Mouse (Mus musculus) heart, adult 2 months (tissue): ENCODE data around the gene Ptprh. TPM values are rescaled to one million over a fixed set of nuclear protein-coding genes. Genes with fewer than 3 reads are reported as not detected.

Experiments
- DNase-seq, 2 experiments: peaks; one replicate each; pipeline ENCODE4 v3.0.0; 2021
- H3K27ac ChIP-seq: fragments of 200-600 bp; 2 replicates; pipeline ENCODE4 v1.8.1; 2022
- H3K27me3 ChIP-seq: fragments of 200-500 bp; 2 replicates; pipeline ENCODE4 v1.6.1; 2012; ENCODE audit warnings: mild to moderate bottlenecking, low read length, inconsistent platforms, mixed read lengths; ENCODE audit not compliant: control insufficient read depth, insufficient read depth
- H3K36me3 ChIP-seq: fragments of 200-500 bp; 2 replicates; pipeline ENCODE4 v1.6.1; 2012; ENCODE audit warnings: low read length, inconsistent platforms; ENCODE audit not compliant: control insufficient read depth, insufficient read depth
- H3K4me1 ChIP-seq: fragments of 200-500 bp; 2 replicates; pipeline ENCODE4 v1.6.1; 2011; ENCODE audit warnings: low read length; ENCODE audit not compliant: control insufficient read depth, insufficient read depth
- H3K4me3 ChIP-seq: fragments of 200-600 bp; 2 replicates; pipeline ENCODE4 v1.8.1; 2022
- H3K79me2 ChIP-seq: fragments of 200-500 bp; replicated peaks from 2 replicates; pipeline ENCODE4 v1.6.1; 2012; ENCODE audit warnings: mild to moderate bottlenecking, inconsistent platforms, low read length, moderate library complexity, mixed read lengths; ENCODE audit not compliant: control insufficient read depth, insufficient read depth
- H3K9ac ChIP-seq: fragments of 200-500 bp; 2 replicates; pipeline ENCODE4 v1.6.1; 2012; ENCODE audit warnings: low read depth, mild to moderate bottlenecking, control low read depth, inconsistent platforms, low read length, mixed read lengths
- CTCF ChIP-seq: fragments of 200-600 bp; IDR thresholded peaks from 2 replicates; pipeline ENCODE4 v1.8.1; 2022; ENCODE audit warnings: antibody characterized with exemption, mild to moderate bottlenecking, moderate library complexity
- EP300 ChIP-seq: fragments of 200-500 bp; IDR thresholded peaks from 2 replicates; pipeline ENCODE4 v1.6.1; 2011; ENCODE audit warnings: low read depth, low read length, control low read depth; ENCODE audit not compliant: insufficient read depth
- POLR2A ChIP-seq: fragments of 200-500 bp; IDR thresholded peaks from 2 replicates; pipeline ENCODE4 v1.6.1; 2011; ENCODE audit warnings: mild to moderate bottlenecking, low read depth, low read length, control low read depth; ENCODE audit not compliant: insufficient read depth
- WGBS: fragments of 180-500 bp; shearing (Covaris S2); methylation state at CpG from one replicate; pipeline ENCODE4 v1.1.7; 2018; 5-methylcytosine and 5-hydroxymethylcytosine counted together
- intact Hi-C: fragments of 180-260 bp; cut with DNase I; formaldehyde crosslinking; loops from one replicate; pipeline ENCODE4 v1.15.1; 2025
- polyA plus RNA-seq: library from polyadenylated mRNA; depleted of rRNA; stranded (reverse); fragments of >200 nt; gene quantifications from 2 replicates; pipeline ENCODE4 v1.2.3, GENCODE M21; 2012
- total RNA-seq, 2 experiments: library from RNA; stranded (reverse); gene quantifications; 2 replicates each; pipeline ENCODE4 v1.2.3; 2021

Gene Ptprh
- total and polyA plus RNA-seq, 3 experiments: 0.06 TPM; not detected in 2

- 95% methylated on average over 2 of the region's 4 CpGs for WGBS
- Histone ChIP-seq H3K9ac (no peak overlapping the region), H3K79me2 (no peaks in the 10 kb centered on the region), H3K4me1 (peaks cover 14% of the 10 kb centered on the region), H3K4me3 (no peak overlapping the region), H3K27ac (no peak overlapping the region), H3K36me3 (no peaks in the 10 kb centered on the region; the same call in 1 of the 2 replicates), H3K27me3 (no peaks in the 10 kb centered on the region)
- no peak for TF ChIP-seq EP300
- TF ChIP-seq POLR2A: no peak
- TF ChIP-seq CTCF: no peak
- intact Hi-C loops: loop anchor here (10.0 kb wide), 2 partner anchors 372 to 408 kb away; partner anchors contain the start of genes Leng8 and Zfp628
- DNase-seq: no peak
Measured at GRCm38 (mm10) chr7:4507220-4507619, 96.6 kb downstream of the Ptprh start.

GRCm38 (mm10) chr7:4504646-4505435, 99.0 kb downstream of the Ptprh start:
- Histone ChIP-seq H3K4me1 (peaks cover 7% of the 10 kb centered on the region), H3K27ac (peak overlapping the region; percentile 26), H3K36me3 (peaks cover under 1% of the 10 kb centered on the region; the same call in 1 of the 2 replicates), H3K79me2 (peaks cover 3% of the 10 kb centered on the region), H3K27me3 (no peaks in the 10 kb centered on the region), H3K4me3 (no peak overlapping the region), H3K9ac (no peak overlapping the region)
- peak; percentile 52; the same call in 1 of the 2 replicates for TF ChIP-seq EP300
- no peak for TF ChIP-seq CTCF
- TF ChIP-seq POLR2A: 0 out of 2 replicates have a peak, but pooled peaks have one; percentile 13
- DNase-seq: peak in 1 of 2 experiments; percentile 38
- 36% methylated on average over 11 of the region's 11 CpGs for WGBS
- intact Hi-C loops: loop anchor here (5.0 to 10.0 kb wide), 3 partner anchors 58 to 410 kb away; partner anchors contain the start of genes Leng8, Rdh13 and Zfp628

- H3K36me3 ChIP-seq: peaks cover 3% of the 10 kb centered on the region; the same call in 1 of the 2 replicates
- no peak for DNase-seq
- no peak overlapping the region for H3K4me3 ChIP-seq
- no peak overlapping the region; the same call in 1 of the 2 replicates for H3K27ac ChIP-seq
- intact Hi-C loops: loop anchor here (5.0 to 10.0 kb wide), 3 partner anchors 57 to 411 kb away; partner anchors contain the start of genes Leng8, Rdh13 and Zfp628
- peaks cover 3% of the 10 kb centered on the region for H3K79me2 ChIP-seq
- 73% methylated on average over 5 of the region's 5 CpGs for WGBS
- H3K27me3 ChIP-seq: no peaks in the 10 kb centered on the region
- peaks cover 16% of the 10 kb centered on the region for H3K4me1 ChIP-seq
- TF ChIP-seq EP300 (no peak), CTCF (no peak), POLR2A (no peak)
- no peak overlapping the region for H3K9ac ChIP-seq
Measured at GRCm38 (mm10) chr7:4503858-4504257, 100.0 kb downstream of the Ptprh start.

- TF ChIP-seq POLR2A (no peak), EP300 (no peak), CTCF (no peak)
- no peak overlapping the region for H3K27ac ChIP-seq
- no peaks in the 10 kb centered on the region for H3K27me3 ChIP-seq
- intact Hi-C loops: loop anchor here (5.0 to 10.0 kb wide), 3 partner anchors 56 to 412 kb away; partner anchors contain the start of genes Leng8, Rdh13 and Zfp628
- peaks cover 19% of the 10 kb centered on the region for H3K4me1 ChIP-seq
- no peak for DNase-seq
- 86% methylated on average over 4 of the region's 4 CpGs for WGBS
- peaks cover 3% of the 10 kb centered on the region for H3K79me2 ChIP-seq
- H3K36me3 ChIP-seq: peaks cover 6% of the 10 kb centered on the region; the same call in 1 of the 2 replicates
- no peak overlapping the region for H3K4me3 ChIP-seq
- H3K9ac ChIP-seq: no peak overlapping the region
Measured at GRCm38 (mm10) chr7:4503100-4503499, 100.7 kb downstream of the Ptprh start.

- intact Hi-C loops: loop anchor here (5.0 to 10.0 kb wide), 3 partner anchors 55 to 412 kb away; partner anchors contain the start of genes Leng8, Rdh13 and Zfp628
- peaks cover 3% of the 10 kb centered on the region for H3K79me2 ChIP-seq
- 14% methylated on average over 14 of the region's 14 CpGs for WGBS
- H3K27me3 ChIP-seq: no peaks in the 10 kb centered on the region
- peak overlapping the region; percentile 97 for H3K27ac ChIP-seq
- DNase-seq: peak in 1 of 2 experiments; percentile 44
- TF ChIP-seq EP300: no peak
- no peak for TF ChIP-seq POLR2A
- no peak for TF ChIP-seq CTCF
- H3K9ac ChIP-seq: no peak overlapping the region
- peaks cover 23% of the 10 kb centered on the region for H3K4me1 ChIP-seq
- H3K4me3 ChIP-seq: peak overlapping the region; percentile 89
- peaks cover 6% of the 10 kb centered on the region; the same call in 1 of the 2 replicates for H3K36me3 ChIP-seq
Measured at GRCm38 (mm10) chr7:4502421-4503090, 101.3 kb downstream of the Ptprh start.
